Mouse (Mus musculus) gastrocnemius, postnatal 4 days (tissue): ENCODE measurements around the gene Taf4. TPM values are rescaled to one million over a fixed set of nuclear protein-coding genes. Genes with fewer than 3 reads are reported as not detected.

ENCODE experiments used
- DNase-seq, 2 experiments: peaks; one replicate each; pipeline ENCODE4 v3.0.0; 2021 to 2022; ENCODE audit warnings: low spot score in 2 of 2, mixed read lengths in 2 of 2
- total RNA-seq, 2 experiments: library from RNA; stranded (reverse); gene quantifications; 2 replicates each; pipeline ENCODE4 v1.2.3; 2021

Taf4 gene
- total RNA-seq, 2 experiments from 2014 or later: 14.1 to 15.7 TPM

- DNase-seq: no peak
Measured at GRCm38 (mm10) chr2:179984830-179985229, 8.4 kb upstream of the Taf4 start.

- DNase-seq: no peak
Measured at GRCm38 (mm10) chr2:179982715-179983114, 6.3 kb upstream of the Taf4 start.

GRCm38 (mm10) chr2:179980616-179981015, 4.2 kb upstream of the Taf4 start:
- DNase-seq: no peak

- no peak for DNase-seq
Measured at GRCm38 (mm10) chr2:179979836-179980235, 3.4 kb upstream of the Taf4 start.

GRCm38 (mm10) chr2:179978250-179978649, 1.8 kb upstream of the Taf4 start:
- DNase-seq: no peak

- no peak for DNase-seq
Measured at GRCm38 (mm10) chr2:179977344-179978025, 1.0 kb upstream of the Taf4 start.

GRCm38 (mm10) chr2:179976295-179976627, 185 bp downstream of the Taf4 start:
- no peak for DNase-seq

- DNase-seq: no peak
Measured at GRCm38 (mm10) chr2:179975851-179976250, 595 bp downstream of the Taf4 start.

GRCm38 (mm10) chr2:179974651-179975471, 1.6 kb downstream of the Taf4 start:
- DNase-seq: no peak

GRCm38 (mm10) chr2:179973871-179974628, 2.4 kb downstream of the Taf4 start:
- no peak for DNase-seq

- no peak for DNase-seq
Measured at GRCm38 (mm10) chr2:179972406-179972805, 4.0 kb downstream of the Taf4 start.

GRCm38 (mm10) chr2:179971891-179972290, 4.6 kb downstream of the Taf4 start:
- no peak for DNase-seq

- no peak for DNase-seq
Measured at GRCm38 (mm10) chr2:179969137-179969536, 7.3 kb downstream of the Taf4 start.

GRCm38 (mm10) chr2:179967633-179968032, 8.8 kb downstream of the Taf4 start:
- no peak for DNase-seq

- DNase-seq: no peak
Measured at GRCm38 (mm10) chr2:179961420-179961819, 15.0 kb downstream of the Taf4 start.

- DNase-seq: no peak
Measured at GRCm38 (mm10) chr2:179960327-179960726, 16.1 kb downstream of the Taf4 start.

- DNase-seq: no peak
Measured at GRCm38 (mm10) chr2:179959391-179959790, 17.1 kb downstream of the Taf4 start.

- DNase-seq: no peak
Measured at GRCm38 (mm10) chr2:179951542-179952524, 24.6 kb downstream of the Taf4 start.

GRCm38 (mm10) chr2:179948820-179949219, 27.6 kb downstream of the Taf4 start:
- DNase-seq: no peak

- no peak for DNase-seq
Measured at GRCm38 (mm10) chr2:179947607-179948006, 28.8 kb downstream of the Taf4 start.

- no peak for DNase-seq
Measured at GRCm38 (mm10) chr2:179946496-179946895, 29.9 kb downstream of the Taf4 start.
